Mouse (Mus musculus) kidney, adult 2 months (tissue): Measurements from ENCODE around the gene Supt6.

Source experiments
- CTCF ChIP-seq: fragments of 200-500 bp; conservative IDR thresholded peaks from 2 replicates; pipeline ENCODE4 v1.5.1; 2011; ENCODE audit warnings: low read depth, mild to moderate bottlenecking, control low read depth, low read length, moderate library complexity, mixed read lengths; ENCODE audit not compliant: insufficient read depth, insufficient read length
- POLR2A ChIP-seq: fragments of 200-500 bp; IDR thresholded peaks from one replicate; pipeline ENCODE4 v1.6.1; 2011; ENCODE audit warnings: low read depth, low read length, control low read depth

GRCm38 (mm10) chr11:78245261-78245626 is 543 bp downstream of the Supt6 start:
- TF ChIP-seq CTCF (no peak), POLR2A (no peak)
